Mouse (Mus musculus) limb, embryonic 10.5 days (tissue): Measurements from ENCODE around the gene Gja3. TPM values are rescaled to one million over a fixed set of nuclear protein-coding genes. Genes with fewer than 3 reads are reported as not detected.
"Not testable (repeated sequence)": the region's sequence is repeated elsewhere in the genome, so short reads cannot be mapped to it uniquely, and the experiment has no call there.

Source experiments
- DNase-seq: peaks from one replicate; pipeline ENCODE4 v3.0.0-alpha.2; 2017; ENCODE audit warnings: low spot score
- H3K27ac ChIP-seq: fragments of 300-500 bp; sonication (generic); 2 replicates; pipeline ENCODE4 v1.5.1; 2016; ENCODE audit warnings: mild to moderate bottlenecking
- H3K27me3 ChIP-seq: fragments of 300-500 bp; sonication (generic); 2 replicates; pipeline ENCODE4 v1.6.1; 2016; ENCODE audit warnings: low read depth, mild to moderate bottlenecking; ENCODE audit not compliant: poor library complexity, severe bottlenecking
- H3K36me3 ChIP-seq: fragments of 300-500 bp; sonication (generic); 2 replicates; pipeline ENCODE4 v1.6.1; 2016; ENCODE audit warnings: mild to moderate bottlenecking, moderate library complexity
- H3K4me1 ChIP-seq: fragments of 300-500 bp; sonication (generic); 2 replicates; pipeline ENCODE4 v1.6.1; 2016
- H3K4me3 ChIP-seq: fragments of 300-500 bp; sonication (generic); 2 replicates; pipeline ENCODE4 v1.5.1; 2016; ENCODE audit warnings: mild to moderate bottlenecking, moderate library complexity
- H3K9me3 ChIP-seq: fragments of 300-500 bp; sonication (generic); replicated peaks from 2 replicates; pipeline ENCODE4 v1.6.1; 2016; ENCODE audit warnings: mild to moderate bottlenecking
- WGBS: fragments of 180-500 bp; shearing (Covaris S2); methylation state at CpG from one replicate; pipeline ENCODE4 v1.1.7; 2016; 5-methylcytosine and 5-hydroxymethylcytosine counted together
- polyA plus RNA-seq: library from polyadenylated mRNA; unstranded; fragments of >200 nt; fragmentation: Nextera tagmentation; extraction: Ambion mirVana; gene quantifications from 2 replicates; pipeline ENCODE4 v1.2.1, GENCODE M21; 2016

The Gja3 gene
- polyA plus RNA-seq, 1 experiment from 2014 or later = 15.7 TPM

- H3K27ac ChIP-seq, H3K9me3 ChIP-seq, H3K4me3 ChIP-seq, DNase-seq, H3K36me3 ChIP-seq, H3K4me1 ChIP-seq, H3K27me3 ChIP-seq: not testable (repeated sequence)
Measured at GRCm38 (mm10) chr14:57016806-57017205, 41.1 kb downstream of the Gja3 start.

GRCm38 (mm10) chr14:56988621-56989020 lies 69.3 kb downstream of the Gja3 start:
- H3K36me3 ChIP-seq = no peaks in the 10 kb centered on the region
- no peaks in the 10 kb centered on the region for H3K27me3 ChIP-seq
- H3K4me1 ChIP-seq = no peaks in the 10 kb centered on the region
- no peak overlapping the region for H3K27ac ChIP-seq
- DNase-seq = no peak
- no peaks in the 10 kb centered on the region for H3K9me3 ChIP-seq
- H3K4me3 ChIP-seq = no peak overlapping the region
- 71% methylated on average over 4 of the region's 4 CpGs for WGBS

Other genes with a start within 250 kb of the Gja3 start
- 22.0 and 27.9 TPM in 2 replicates for gene Zmym5, start 246.4 kb downstream of the Gja3 start, polyA plus RNA-seq
- 49.9 and 66.7 TPM in 2 replicates for gene Zmym2, start 171.4 kb downstream of the Gja3 start, polyA plus RNA-seq
- 11.9 and 35.0 TPM in 2 replicates for gene Gjb2, start 46.6 kb upstream of the Gja3 start, polyA plus RNA-seq
- not detected in 2 replicates for gene Gm4491, start 57.8 kb upstream of the Gja3 start, polyA plus RNA-seq
- 1.8 and 7.0 TPM in 2 replicates for gene Gjb6, start 75.5 kb upstream of the Gja3 start, polyA plus RNA-seq